Mouse (Mus musculus): Measurements from ENCODE around the gene Arfgap3. TPM values are rescaled to one million over a fixed set of nuclear protein-coding genes. Genes with fewer than 3 reads are reported as not detected.
"Not testable (repeated sequence)": the region's sequence is repeated elsewhere in the genome, so short reads cannot be mapped to it uniquely, and the experiment has no call there.

Gene Arfgap3
- polyA plus RNA-seq, 1 experiment: 40.3 TPM

DNA sequence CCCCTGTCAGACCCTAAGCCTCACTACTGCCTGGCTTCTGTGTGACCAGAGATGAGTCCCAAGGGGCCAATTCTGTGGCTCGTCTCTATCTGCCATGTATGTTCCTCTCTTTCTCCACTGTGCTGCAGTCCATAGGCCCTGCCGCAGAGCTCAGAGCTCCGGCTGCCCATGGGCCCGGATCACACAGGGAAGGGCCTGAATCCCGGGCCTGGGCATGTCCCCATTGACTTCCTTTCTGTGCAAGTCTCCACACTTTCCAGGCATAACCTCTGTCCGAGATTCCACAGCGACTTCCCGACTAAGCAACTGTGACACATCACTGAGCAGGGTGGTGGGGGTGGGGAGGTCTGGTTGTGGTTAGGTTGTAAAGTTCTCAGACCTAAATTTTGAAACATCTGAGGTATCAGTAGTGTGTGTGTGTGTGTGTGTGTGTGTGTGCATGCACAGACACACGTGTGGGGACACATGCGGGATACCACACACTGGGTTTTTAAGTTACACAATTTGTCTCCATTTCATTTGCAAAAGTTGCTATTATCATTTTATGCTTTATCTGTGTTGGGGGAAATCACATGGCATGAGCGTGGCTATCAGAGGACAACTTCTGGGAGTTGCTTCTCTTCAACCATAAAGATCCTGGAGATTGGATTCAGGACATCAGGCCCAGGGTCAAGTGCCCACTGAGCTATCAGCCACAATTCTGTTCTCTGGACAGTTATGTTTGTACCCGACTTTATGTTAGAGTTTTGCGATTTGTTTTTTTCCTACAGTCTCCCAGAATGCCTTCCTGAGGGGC is 57.6 kb downstream of the Arfgap3 start:
- no peak for TF ChIP-seq POLR2A (IDR thresholded peaks at IDR 0.05; ENCODE audit: borderline replicate concordance, extremely low read depth, insufficient read depth, insufficient read length, poor library complexity, severe bottlenecking)
- no peak for TF ChIP-seq CTCF (IDR thresholded peaks at IDR 0.05; ENCODE audit: borderline replicate concordance, extremely low read depth, insufficient read depth, insufficient read length)
- no peak for DNase-seq (ENCODE audit: low read depth)

GRCm38 (mm10) chr15:83290899-83291298 is 59.1 kb downstream of the Arfgap3 start:
- no peak for DNase-seq (ENCODE audit: low read depth)
- TF ChIP-seq CTCF (IDR thresholded peaks at IDR 0.05; ENCODE audit: borderline replicate concordance, extremely low read depth, insufficient read depth, insufficient read length) (no peak), POLR2A (IDR thresholded peaks at IDR 0.05; ENCODE audit: borderline replicate concordance, extremely low read depth, insufficient read depth, insufficient read length, poor library complexity, severe bottlenecking) (no peak)

GRCm38 (mm10) chr15:83284828-83285227 is 65.2 kb downstream of the Arfgap3 start:
- TF ChIP-seq CTCF (IDR thresholded peaks at IDR 0.05; ENCODE audit: borderline replicate concordance, extremely low read depth, insufficient read depth, insufficient read length): no peak
- TF ChIP-seq POLR2A (IDR thresholded peaks at IDR 0.05; ENCODE audit: borderline replicate concordance, extremely low read depth, insufficient read depth, insufficient read length, poor library complexity, severe bottlenecking): no peak
- DNase-seq (ENCODE audit: low read depth): no peak

DNA sequence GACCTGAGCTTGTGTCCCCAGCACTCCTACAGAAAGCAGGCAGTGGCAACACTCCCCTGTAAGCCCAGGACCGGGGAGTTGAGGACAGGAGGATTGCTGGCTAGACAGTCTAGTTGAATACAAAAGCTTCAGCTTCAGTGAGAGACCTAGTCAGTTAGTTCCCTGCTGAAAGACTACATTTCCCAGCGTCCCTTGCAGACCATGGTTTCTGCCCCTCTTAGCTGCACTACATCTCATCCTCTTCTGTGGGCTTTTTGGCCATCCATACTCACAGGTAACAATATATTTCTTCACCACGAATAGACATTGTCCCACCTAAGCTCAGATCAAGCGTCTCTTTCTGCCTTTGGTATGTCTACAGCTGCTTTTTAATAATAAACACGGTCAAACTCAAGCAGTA is 67.7 kb downstream of the Arfgap3 start:
- no peak for DNase-seq (ENCODE audit: low read depth)
- TF ChIP-seq POLR2A (IDR thresholded peaks at IDR 0.05; ENCODE audit: borderline replicate concordance, extremely low read depth, insufficient read depth, insufficient read length, poor library complexity, severe bottlenecking) (no peak), CTCF (IDR thresholded peaks at IDR 0.05; ENCODE audit: borderline replicate concordance, extremely low read depth, insufficient read depth, insufficient read length) (no peak)

DNA sequence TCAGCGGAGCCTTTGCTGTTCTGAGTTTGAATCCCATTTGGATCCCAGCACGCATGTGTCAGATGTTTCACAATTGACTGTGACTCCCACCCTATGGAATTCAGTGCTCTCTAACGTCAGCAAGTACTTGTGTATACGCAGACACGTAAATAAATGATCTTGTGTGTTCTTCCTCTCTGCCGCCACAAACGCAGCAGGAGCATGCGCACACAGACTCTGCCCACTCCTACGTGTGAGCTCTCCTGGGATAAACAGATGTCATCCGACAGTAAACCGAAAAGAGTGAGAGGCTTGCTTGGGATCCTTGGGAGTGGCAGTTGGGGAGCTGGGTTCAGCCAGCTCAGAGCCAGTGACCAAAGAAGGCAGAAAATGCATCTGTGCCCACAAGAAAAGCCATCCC is 68.7 kb downstream of the Arfgap3 start:
- DNase-seq (ENCODE audit: low read depth): no peak
- TF ChIP-seq CTCF (IDR thresholded peaks at IDR 0.05; ENCODE audit: borderline replicate concordance, extremely low read depth, insufficient read depth, insufficient read length): no peak
- TF ChIP-seq POLR2A (IDR thresholded peaks at IDR 0.05; ENCODE audit: borderline replicate concordance, extremely low read depth, insufficient read depth, insufficient read length, poor library complexity, severe bottlenecking): no peak

DNA sequence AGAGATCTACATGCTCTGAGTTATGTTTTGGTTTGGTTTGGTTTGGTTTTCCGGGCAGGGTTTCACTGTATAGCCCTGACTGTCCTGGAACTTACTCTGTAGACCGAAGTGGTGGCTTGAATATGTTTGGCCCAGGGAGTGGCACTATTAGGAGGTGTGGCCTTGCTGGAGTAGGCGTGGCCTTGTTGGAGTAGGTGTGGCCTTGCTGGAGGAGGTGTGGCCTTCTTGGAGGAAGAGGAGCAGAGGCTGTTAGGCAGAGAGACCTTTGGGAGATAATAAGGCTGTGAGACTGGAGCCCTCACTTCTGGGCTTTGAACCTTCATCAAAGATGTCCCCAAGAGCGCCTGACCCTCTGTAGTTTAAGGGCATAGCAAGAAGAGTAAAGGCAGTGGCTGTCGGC is 71.5 kb downstream of the Arfgap3 start:
- TF ChIP-seq POLR2A (IDR thresholded peaks at IDR 0.05; ENCODE audit: borderline replicate concordance, extremely low read depth, insufficient read depth, insufficient read length, poor library complexity, severe bottlenecking) (no peak), CTCF (IDR thresholded peaks at IDR 0.05; ENCODE audit: borderline replicate concordance, extremely low read depth, insufficient read depth, insufficient read length) (no peak)
- no peak for DNase-seq (ENCODE audit: low read depth)

GRCm38 (mm10) chr15:83277451-83277850 is 72.6 kb downstream of the Arfgap3 start:
- no peak for DNase-seq (ENCODE audit: low read depth)
- TF ChIP-seq CTCF (IDR thresholded peaks at IDR 0.05; ENCODE audit: borderline replicate concordance, extremely low read depth, insufficient read depth, insufficient read length) (no peak), POLR2A (IDR thresholded peaks at IDR 0.05; ENCODE audit: borderline replicate concordance, extremely low read depth, insufficient read depth, insufficient read length, poor library complexity, severe bottlenecking) (no peak)

DNA sequence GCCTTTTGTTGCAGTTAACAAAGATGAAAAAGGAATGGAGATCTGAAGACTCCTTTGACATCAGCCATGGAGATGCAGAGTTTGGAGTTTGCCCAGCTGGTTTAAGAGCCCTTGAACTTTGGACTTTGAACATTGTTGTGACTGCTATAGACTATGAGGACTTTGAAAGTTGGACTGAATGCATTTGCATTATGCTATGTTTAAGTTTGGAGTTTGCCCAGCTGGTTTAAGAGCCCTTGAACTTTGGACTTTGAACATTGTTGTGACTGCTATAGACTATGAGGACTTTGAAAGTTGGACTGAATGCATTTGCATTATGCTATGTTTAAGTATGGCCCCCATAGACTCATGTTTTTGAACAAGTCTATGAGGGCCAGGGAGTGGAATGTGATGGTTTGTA is 75.8 kb downstream of the Arfgap3 start:
- not testable (repeated sequence) for DNase-seq (ENCODE audit: low read depth)

DNA sequence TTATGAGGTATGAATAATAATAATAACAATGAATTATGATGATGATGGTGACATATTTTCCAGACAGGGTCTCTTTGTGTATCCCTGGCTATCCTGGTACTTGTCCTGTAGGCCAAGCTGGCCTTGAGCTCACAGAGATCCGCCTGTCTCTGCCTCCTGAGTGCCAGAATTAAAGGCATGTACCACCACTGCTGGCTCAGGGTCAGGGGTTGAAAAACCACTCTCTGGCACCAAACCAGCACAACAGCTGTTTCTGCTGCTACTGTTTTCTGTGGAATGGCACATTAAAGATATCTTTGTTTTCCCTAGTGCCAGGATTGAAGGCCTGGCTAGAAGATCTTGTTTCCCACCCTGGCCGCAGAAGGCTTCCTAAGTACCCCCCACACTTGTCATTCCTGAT is 77.0 kb downstream of the Arfgap3 start:
- no peak for DNase-seq (ENCODE audit: low read depth)
- TF ChIP-seq POLR2A (IDR thresholded peaks at IDR 0.05; ENCODE audit: borderline replicate concordance, extremely low read depth, insufficient read depth, insufficient read length, poor library complexity, severe bottlenecking) (no peak), CTCF (IDR thresholded peaks at IDR 0.05; ENCODE audit: borderline replicate concordance, extremely low read depth, insufficient read depth, insufficient read length) (no peak)

DNA sequence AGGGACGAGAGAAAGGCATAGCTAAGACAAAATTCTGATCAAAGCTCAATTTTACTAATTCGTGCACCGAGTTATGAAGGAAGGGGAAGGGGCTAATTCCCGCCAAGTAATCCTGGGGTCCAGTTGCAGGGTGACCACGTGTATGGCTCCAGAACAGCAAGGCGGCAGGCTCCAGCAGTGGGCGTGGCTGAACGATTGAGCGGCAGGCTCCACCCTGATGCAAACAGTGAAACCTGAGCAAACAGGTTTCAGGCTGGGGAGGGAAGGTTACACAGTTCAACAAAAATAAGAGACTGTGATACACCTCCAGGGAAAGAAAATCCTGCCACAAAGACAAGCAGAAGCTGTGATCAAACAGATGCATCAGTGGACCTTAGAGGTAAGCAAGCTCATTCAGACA is 78.8 kb downstream of the Arfgap3 start:
- not testable (repeated sequence) for DNase-seq (ENCODE audit: low read depth)

DNA sequence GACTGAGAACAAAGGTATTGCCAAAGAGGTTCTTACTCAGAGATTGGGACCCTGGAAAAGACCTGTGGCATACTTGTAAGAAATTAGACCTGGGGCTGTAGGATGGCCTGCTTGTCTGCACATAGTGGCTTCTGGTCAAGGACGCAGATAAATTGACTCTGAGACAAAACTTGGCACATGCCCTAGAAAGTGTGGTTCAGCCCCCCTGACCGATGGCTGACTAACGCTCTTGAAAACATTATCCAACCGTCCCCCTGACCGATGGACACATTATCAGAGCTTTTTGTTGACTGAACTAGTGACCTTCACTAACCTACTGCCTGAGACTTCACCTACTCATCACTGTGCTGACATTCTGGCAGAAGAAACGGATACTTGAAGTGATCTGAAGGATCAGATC is 80.1 kb downstream of the Arfgap3 start:
- not testable (repeated sequence) for DNase-seq (ENCODE audit: low read depth)

DNA sequence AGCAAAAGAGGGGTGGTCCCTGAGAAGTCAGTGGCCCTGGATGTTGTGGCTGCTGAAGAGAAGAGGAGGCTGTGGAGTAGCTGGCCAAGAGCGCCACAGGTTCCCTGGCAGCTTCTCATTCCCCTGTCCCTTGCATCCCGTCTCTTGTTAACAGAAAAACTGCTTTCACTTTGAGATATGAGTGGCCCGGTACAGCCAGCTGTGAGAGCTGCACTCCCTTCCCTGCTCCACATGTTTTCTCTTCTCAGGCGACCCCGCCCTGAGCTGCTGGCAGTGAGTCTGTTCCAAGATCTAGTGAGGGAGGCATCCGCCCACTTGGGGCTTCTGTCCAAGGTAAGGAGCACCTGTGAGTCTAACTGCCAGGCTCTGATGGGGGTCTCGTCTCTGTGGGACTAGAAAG is 81.6 kb downstream of the Arfgap3 start:
- not testable (repeated sequence) for DNase-seq (ENCODE audit: low read depth)

- TF ChIP-seq CTCF (IDR thresholded peaks at IDR 0.05; ENCODE audit: borderline replicate concordance, extremely low read depth, insufficient read depth, insufficient read length): no peak
- no peak for TF ChIP-seq POLR2A (IDR thresholded peaks at IDR 0.05; ENCODE audit: borderline replicate concordance, extremely low read depth, insufficient read depth, insufficient read length, poor library complexity, severe bottlenecking)
- no peak for DNase-seq (ENCODE audit: low read depth)
These were observed 84.8 kb downstream of the Arfgap3 start for GRCm38 (mm10) chr15:83265269-83265668.
